Mouse (Mus musculus) spleen, adult 2 months (tissue): ENCODE data around the gene Bspry.

ENCODE experiments used
- CTCF ChIP-seq: fragments of 200-500 bp; IDR thresholded peaks from 2 replicates; pipeline ENCODE4 v1.5.1; 2011; ENCODE audit warnings: mild to moderate bottlenecking, inconsistent platforms; ENCODE audit not compliant: insufficient read depth, insufficient read length, insufficient replicate concordance; ENCODE audit errors: extremely low read depth
- POLR2A ChIP-seq: fragments of 200-500 bp; IDR thresholded peaks from 2 replicates; pipeline ENCODE4 v1.6.1; 2011; ENCODE audit warnings: low read depth, low read length, inconsistent platforms

DNA sequence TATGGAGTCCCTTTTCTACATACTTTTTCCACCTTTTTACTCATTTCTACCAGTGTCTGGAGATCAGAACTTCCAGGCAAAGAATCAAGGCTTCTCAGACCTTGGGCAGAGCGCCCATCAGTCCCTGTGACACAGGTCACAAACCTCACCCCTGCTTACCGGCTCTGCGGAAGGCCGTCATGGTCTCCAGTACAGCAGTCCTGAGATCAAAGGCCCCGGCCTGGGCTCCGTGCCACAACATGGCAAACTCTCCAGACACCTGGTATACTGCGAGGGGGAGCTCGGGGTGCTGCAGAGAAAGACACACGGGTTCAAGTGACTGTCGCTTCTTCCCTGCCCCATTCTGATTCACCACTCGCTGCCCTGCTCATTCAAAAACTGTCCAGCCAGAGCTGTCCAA, 30.1 kb downstream of the Bspry start:
- TF ChIP-seq CTCF (no peak), POLR2A (no peak)
